Comparison of ENCODE assay signal across 8 mouse cellular contexts in the genomic region with DNA sequence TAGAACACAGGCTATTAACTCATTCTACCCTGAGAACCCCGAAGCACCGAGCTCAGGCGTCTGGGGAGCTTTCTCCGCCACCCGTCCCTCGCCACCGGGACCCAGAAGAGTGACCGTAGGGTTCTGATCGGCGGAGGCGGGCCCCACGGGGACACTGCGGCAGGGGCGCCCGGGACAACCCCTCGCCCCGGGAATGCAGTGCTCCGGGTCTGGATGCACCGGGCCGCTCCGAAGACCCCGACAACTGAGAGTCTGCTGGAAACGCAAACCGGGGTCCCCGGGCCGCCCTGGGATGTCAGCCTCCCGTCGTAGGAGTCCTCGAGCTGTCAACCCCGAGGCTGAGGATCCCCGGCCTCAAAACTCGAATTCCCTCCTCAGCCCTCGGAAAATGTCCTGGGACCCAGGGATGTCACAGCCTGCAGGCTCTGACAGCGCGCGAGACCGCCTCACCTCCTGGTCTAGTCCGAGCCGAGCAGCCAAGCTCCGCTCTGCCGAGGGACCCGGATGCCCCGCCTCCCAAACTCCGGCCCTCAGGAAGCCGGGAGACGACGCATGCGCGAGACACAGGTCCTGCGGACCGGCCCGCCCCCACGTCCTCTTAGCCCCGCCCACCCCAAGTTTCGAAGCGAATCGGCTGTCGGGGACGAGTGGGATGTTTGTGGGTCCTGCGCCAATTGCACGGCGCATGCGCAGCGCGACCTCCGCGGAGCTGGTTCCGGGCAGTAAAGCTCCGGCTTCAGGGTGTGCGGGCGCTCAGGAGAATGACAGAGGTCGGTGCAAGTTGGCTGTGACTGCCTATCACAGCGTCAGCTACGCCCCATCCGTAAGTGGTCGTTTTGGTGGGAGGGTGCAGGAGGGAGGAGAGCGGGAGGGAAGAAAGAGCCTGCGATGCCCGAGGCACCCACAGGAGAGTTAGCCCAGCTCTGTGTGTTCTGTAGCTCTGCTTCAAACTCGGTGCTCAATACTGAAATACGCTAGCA. TPM values are rescaled to one million over a fixed set of nuclear protein-coding genes. Genes with fewer than 3 reads are reported as not detected.
A peak's percentile ranks its signal among the peaks of the same experiment; 100 is the strongest.
DNase-seq lines count a peak whose midpoint lies in the region; ATAC-seq lines count a peak whose summit lies in the region.

A gene (minus strand): TSS at position 509 of the 980 bp plus-strand sequence.
A gene (plus strand): TSS at position 712 of the 980 bp plus-strand sequence.

- H3K9ac ChIP-seq in heart, embryonic 14.5 days (ENCODE audit: low read length) = peak within 1 kb of the TSS; percentile 96
- H3K9ac ChIP-seq in liver, embryonic 13.5 days = peak within 1 kb of the TSS; percentile 93
- H3K9ac ChIP-seq in stomach, embryonic 16.5 days (ENCODE audit: low read length) = peak within 1 kb of the TSS; percentile 90

- H3K4me2 ChIP-seq in heart, embryonic 14.5 days (ENCODE audit: low read length) = peak within 1 kb of the TSS; percentile 91
- H3K4me2 ChIP-seq in liver, embryonic 13.5 days = peak within 1 kb of the TSS; percentile 85
- H3K4me2 ChIP-seq in stomach, embryonic 16.5 days (ENCODE audit: low read depth, low read length) = peak within 1 kb of the TSS; percentile 75

- DNase-seq in c-Kit-negative CD71-positive TER-119-positive erythroid progenitor cells, embryonic 14.5 days (ENCODE audit: low read depth, low spot score) = peak; percentile 98
- DNase-seq in fibroblast of lung, adult 2 months (ENCODE audit: low read depth) = peak; percentile 96
- peak; percentile 99 for DNase-seq in kidney, postnatal 14 days
- DNase-seq in liver, embryonic 13.5 days = peak; percentile 95
- peak; percentile 99 for DNase-seq in neural tube, embryonic 10.5 days (ENCODE audit: extremely low spot score, low spot score)

- WGBS in heart, embryonic 14.5 days = under 1% methylated on average over 80 of the region's 81 CpGs
- under 1% methylated on average over 81 of the region's 81 CpGs for WGBS in liver, embryonic 13.5 days (ENCODE audit: insufficient replicate concordance)
- WGBS in stomach, embryonic 16.5 days = under 1% methylated on average over 79 of the region's 81 CpGs

- peak within 1 kb of the TSS; percentile 77 to 91 for H3K4me3 ChIP-seq in heart, embryonic 14.5 days (ENCODE audit: control insufficient read depth in 1 of 2, insufficient read depth in 1 of 2, low read depth in 1 of 2, low read length in 2 of 2)
- peak within 1 kb of the TSS; percentile 90 for H3K4me3 ChIP-seq in liver, embryonic 13.5 days (replicated peaks)
- peak within 1 kb of the TSS; percentile 89 for H3K4me3 ChIP-seq in stomach, embryonic 16.5 days (replicated peaks; ENCODE audit: low read length)

- no peaks in the 10 kb centered on the region for H3K27me3 ChIP-seq in heart, embryonic 14.5 days (ENCODE audit: control insufficient read depth, insufficient read depth, low read length)
- H3K27me3 ChIP-seq in liver, embryonic 13.5 days = no peaks in the 10 kb centered on the region
- no peaks in the 10 kb centered on the region for H3K27me3 ChIP-seq in stomach, embryonic 16.5 days (ENCODE audit: control insufficient read depth, insufficient read depth, low read length)

- peak; percentile 91 for ATAC-seq in CD4-positive, CD25-positive, alpha-beta regulatory T cell, adult 4 months
- peak; percentile 99 for ATAC-seq in heart, embryonic 14.5 days (ENCODE audit: insufficient number of reproducible peaks, insufficient read depth, low FRiP score, low read depth)
- peak; percentile 97 for ATAC-seq in liver, embryonic 13.5 days (ENCODE audit: low read depth)
- peak; percentile 98 for ATAC-seq in stomach, embryonic 16.5 days (ENCODE audit: insufficient read depth, low FRiP score)

- H3K9me3 ChIP-seq in heart, embryonic 14.5 days (ENCODE audit: control insufficient read depth, low read length) = no peaks in the 10 kb centered on the region
- H3K9me3 ChIP-seq in liver, embryonic 13.5 days (replicated peaks) = no peaks in the 10 kb centered on the region
- no peaks in the 10 kb centered on the region for H3K9me3 ChIP-seq in stomach, embryonic 16.5 days (replicated peaks; ENCODE audit: control insufficient read depth, low read length)

- peaks cover 40% of the 10 kb centered on the region for H3K36me3 ChIP-seq in heart, embryonic 14.5 days (ENCODE audit: control insufficient read depth, insufficient read depth, low read length)
- peaks cover 18% of the 10 kb centered on the region for H3K36me3 ChIP-seq in liver, embryonic 13.5 days
- H3K36me3 ChIP-seq in stomach, embryonic 16.5 days (ENCODE audit: control insufficient read depth, insufficient read depth, low read length) = no peaks in the 10 kb centered on the region

- H3K4me1 ChIP-seq in heart, embryonic 14.5 days (ENCODE audit: control insufficient read depth in 2 of 2, insufficient read depth in 2 of 2, low read length in 2 of 2) = 0 out of 4 replicates have a peak, but pooled peaks cover 0 to 6% of the 10 kb centered on the region in 2 experiments
- H3K4me1 ChIP-seq in liver, embryonic 13.5 days (replicated peaks) = peaks cover 15% of the 10 kb centered on the region
- no peaks in the 10 kb centered on the region; the same call in 1 of the 2 replicates for H3K4me1 ChIP-seq in stomach, embryonic 16.5 days (ENCODE audit: control insufficient read depth, insufficient read depth, low read length)

- peak within 1 kb of the TSS; percentile 85 to 88 for H3K27ac ChIP-seq in heart, embryonic 14.5 days (replicated peaks in 1 of 2; ENCODE audit: control insufficient read depth in 1 of 2, insufficient read depth in 1 of 2, low read depth in 2 of 2, low read length in 2 of 2)
- H3K27ac ChIP-seq in liver, embryonic 13.5 days = peak within 1 kb of the TSS; percentile 93
- H3K27ac ChIP-seq in stomach, embryonic 16.5 days (ENCODE audit: low read length) = peak within 1 kb of the TSS; percentile 84

RNA-seq across cellular contexts. Expression of the first gene that starts in this region (rescaled TPM):
- polyA plus RNA-seq in CD4-positive, CD25-positive, alpha-beta regulatory T cell, adult 4 months (2017; shearing (Covaris generic)) = 10 to 100 TPM; 11.1 to 21.3 TPM
- 22.9 and 25.7 TPM in 2 replicates for polyA plus RNA-seq in heart, embryonic 14.5 days (2014; fragmentation: Nextera tagmentation; extraction: Ambion mirVana)
- 4.3 and 4.8 TPM in 2 replicates for polyA plus RNA-seq in liver, embryonic 13.5 days (2015; fragmentation: Nextera tagmentation; extraction: Ambion mirVana)
- 12.0 and 14.0 TPM in 2 replicates for polyA plus RNA-seq in stomach, embryonic 16.5 days (2015; fragmentation: Nextera tagmentation; extraction: Ambion mirVana)

RNA-seq across cellular contexts. Expression of the second gene that starts in this region (rescaled TPM):
- 100 to 1,000 TPM in 1 of 2 experiments, 10 to 100 TPM in 1; 92.7 to 113 TPM for polyA plus RNA-seq in CD4-positive, CD25-positive, alpha-beta regulatory T cell, adult 4 months (2017; shearing (Covaris generic))
- 33.2 and 34.0 TPM in 2 replicates for polyA plus RNA-seq in heart, embryonic 14.5 days (2014; fragmentation: Nextera tagmentation; extraction: Ambion mirVana)
- 20.5 and 20.7 TPM in 2 replicates for polyA plus RNA-seq in liver, embryonic 13.5 days (2015; fragmentation: Nextera tagmentation; extraction: Ambion mirVana)
- 38.3 and 43.6 TPM in 2 replicates for polyA plus RNA-seq in stomach, embryonic 16.5 days (2015; fragmentation: Nextera tagmentation; extraction: Ambion mirVana)

Comparison
In these comparisons a context has a peak if more than half of its experiments do, and no peak if none do; other contexts are left out.
1. Peak in every context shown above with its lines: DNase-seq, ATAC-seq, H3K4me3 ChIP-seq and H3K27ac ChIP-seq.